Mouse (Mus musculus) neural tube, embryonic 14.5 days (tissue): ENCODE measurements around the gene Akap8. TPM values are rescaled to one million over a fixed set of nuclear protein-coding genes. Genes with fewer than 3 reads are reported as not detected.

Source experiments
- ATAC-seq: fragments of 200-750 bp; cut with Nextera tagmentation; 2 replicates; pipeline ENCODE4 v1.8.0; 2017; ENCODE audit warnings: low read depth, mild to moderate bottlenecking, moderate TSS enrichment, moderate library complexity
- H3K27ac ChIP-seq: fragments of 300-500 bp; sonication (generic); 2 replicates; pipeline ENCODE4 v1.5.1; 2014; ENCODE audit warnings: low read depth, mild to moderate bottlenecking, control low read depth, low read length, moderate library complexity, mixed read lengths
- H3K27me3 ChIP-seq: fragments of 300-500 bp; sonication (generic); 2 replicates; pipeline ENCODE4 v1.6.1; 2014; ENCODE audit warnings: low read length; ENCODE audit not compliant: control insufficient read depth, insufficient read depth
- H3K36me3 ChIP-seq: fragments of 300-500 bp; sonication (generic); 2 replicates; pipeline ENCODE4 v1.6.1; 2014; ENCODE audit warnings: low read length, mixed read lengths; ENCODE audit not compliant: control insufficient read depth, insufficient read depth
- H3K4me1 ChIP-seq: fragments of 300-500 bp; sonication (generic); 2 replicates; pipeline ENCODE4 v1.6.1; 2014; ENCODE audit warnings: low read length; ENCODE audit not compliant: control insufficient read depth, insufficient read depth
- H3K4me2 ChIP-seq: fragments of 300-500 bp; sonication (generic); 2 replicates; pipeline ENCODE4 v1.6.1; 2014; ENCODE audit warnings: mild to moderate bottlenecking, low read depth, low read length, control low read depth
- H3K4me3 ChIP-seq: fragments of 300-500 bp; sonication (generic); 2 replicates; pipeline ENCODE4 v1.5.1; 2014; ENCODE audit warnings: low read depth, low read length, control low read depth, mixed read lengths
- H3K9ac ChIP-seq: fragments of 300-500 bp; sonication (generic); replicated peaks from 2 replicates; pipeline ENCODE4 v1.6.1; 2014; ENCODE audit warnings: low read depth, mild to moderate bottlenecking, control low read depth, low read length, mixed read lengths
- H3K9me3 ChIP-seq: fragments of 300-500 bp; sonication (generic); 2 replicates; pipeline ENCODE4 v1.6.1; 2016; ENCODE audit warnings: low read length; ENCODE audit not compliant: control insufficient read depth
- WGBS: fragments of 180-500 bp; shearing (Covaris S2); extraction: QIAGEN DNeasy Blood & Tissue Kit; methylation state at CpG from one replicate; pipeline ENCODE4 v1.1.7; 2014; 5-methylcytosine and 5-hydroxymethylcytosine counted together
- polyA plus RNA-seq: library from polyadenylated mRNA; unstranded; fragments of >200 nt; fragmentation: Nextera tagmentation; extraction: Ambion mirVana; gene quantifications from 2 replicates; pipeline ENCODE4 v1.2.1, GENCODE M21; 2014

Akap8 gene
- polyA plus RNA-seq, 1 experiment from 2014 or later = 67.0 TPM

- Histone ChIP-seq H3K9ac (no peak overlapping the region), H3K9me3 (no peaks in the 10 kb centered on the region), H3K27ac (no peak overlapping the region), H3K36me3 (peaks cover 65% of the 10 kb centered on the region), H3K4me3 (no peak overlapping the region), H3K4me2 (no peak overlapping the region), H3K4me1 (no peaks in the 10 kb centered on the region), H3K27me3 (no peaks in the 10 kb centered on the region)
- WGBS = 89% methylated on average over 30 of the region's 31 CpGs
- no peak for ATAC-seq
Observed at GRCm38 (mm10) chr17:32333675-32334303, 12.8 kb upstream of the Akap8 start.

GRCm38 (mm10) chr17:32327501-32327900 lies 6.5 kb upstream of the Akap8 start:
- peaks cover 27% of the 10 kb centered on the region for H3K36me3 ChIP-seq
- no peak for ATAC-seq
- no peak overlapping the region for H3K4me3 ChIP-seq
- H3K9ac ChIP-seq = no peak overlapping the region
- H3K27ac ChIP-seq = no peak overlapping the region
- H3K4me2 ChIP-seq = no peak overlapping the region
- H3K9me3 ChIP-seq = no peaks in the 10 kb centered on the region
- H3K4me1 ChIP-seq = no peaks in the 10 kb centered on the region; the same call in 1 of the 2 replicates
- H3K27me3 ChIP-seq = no peaks in the 10 kb centered on the region

GRCm38 (mm10) chr17:32322809-32323208 lies 1.8 kb upstream of the Akap8 start:
- Histone ChIP-seq H3K27ac (no peak overlapping the region), H3K4me3 (no peak overlapping the region), H3K9me3 (no peaks in the 10 kb centered on the region), H3K4me2 (no peak overlapping the region), H3K4me1 (peaks cover 15% of the 10 kb centered on the region), H3K9ac (no peak overlapping the region), H3K36me3 (peaks cover 10% of the 10 kb centered on the region; the same call in 1 of the 2 replicates), H3K27me3 (no peaks in the 10 kb centered on the region)
- no peak for ATAC-seq
- WGBS = 89% methylated on average over 1 of the region's 1 CpGs

GRCm38 (mm10) chr17:32321836-32322235 lies 798 bp upstream of the Akap8 start:
- H3K27ac ChIP-seq = peak overlapping the region; percentile 87
- peaks cover 18% of the 10 kb centered on the region for H3K36me3 ChIP-seq
- peak overlapping the region; percentile 72 for H3K9ac ChIP-seq
- peak overlapping the region; percentile 67 for H3K4me3 ChIP-seq
- 27% methylated on average over 6 of the region's 6 CpGs for WGBS
- no peaks in the 10 kb centered on the region for H3K27me3 ChIP-seq
- H3K4me2 ChIP-seq = peak overlapping the region; percentile 93
- no peaks in the 10 kb centered on the region for H3K9me3 ChIP-seq
- peaks cover 15% of the 10 kb centered on the region for H3K4me1 ChIP-seq
- ATAC-seq = no peak

- H3K27ac ChIP-seq = peak overlapping the region; percentile 87
- peak overlapping the region; percentile 72 for H3K9ac ChIP-seq
- ATAC-seq = peak; percentile 74
- peak overlapping the region; percentile 93 for H3K4me2 ChIP-seq
- no peaks in the 10 kb centered on the region for H3K27me3 ChIP-seq
- H3K36me3 ChIP-seq = peaks cover 23% of the 10 kb centered on the region
- H3K4me1 ChIP-seq = peaks cover 15% of the 10 kb centered on the region
- WGBS = under 1% methylated on average over 23 of the region's 23 CpGs
- H3K4me3 ChIP-seq = peak overlapping the region; percentile 67
- H3K9me3 ChIP-seq = no peaks in the 10 kb centered on the region
Observed at GRCm38 (mm10) chr17:32321390-32321734, 324 bp upstream of the Akap8 start.

GRCm38 (mm10) chr17:32319950-32320349 lies 1.1 kb downstream of the Akap8 start:
- no peaks in the 10 kb centered on the region for H3K27me3 ChIP-seq
- H3K4me1 ChIP-seq = peaks cover 15% of the 10 kb centered on the region
- H3K4me2 ChIP-seq = peak overlapping the region; percentile 93
- peak overlapping the region; percentile 95 for H3K27ac ChIP-seq
- no peaks in the 10 kb centered on the region for H3K9me3 ChIP-seq
- H3K4me3 ChIP-seq = peak overlapping the region; percentile 67
- H3K36me3 ChIP-seq = peaks cover 32% of the 10 kb centered on the region
- WGBS = 0% methylated on average over 7 of the region's 7 CpGs
- no peak for ATAC-seq
- H3K9ac ChIP-seq = peak overlapping the region; percentile 72

GRCm38 (mm10) chr17:32317708-32318107 lies 3.3 kb downstream of the Akap8 start:
- WGBS = 90% methylated on average over 3 of the region's 3 CpGs
- H3K4me1 ChIP-seq = peaks cover 15% of the 10 kb centered on the region
- H3K9me3 ChIP-seq = no peaks in the 10 kb centered on the region
- ATAC-seq = no peak
- H3K27me3 ChIP-seq = no peaks in the 10 kb centered on the region
- H3K27ac ChIP-seq = no peak overlapping the region
- H3K4me2 ChIP-seq = no peak overlapping the region
- H3K4me3 ChIP-seq = no peak overlapping the region
- H3K9ac ChIP-seq = no peak overlapping the region
- H3K36me3 ChIP-seq = peaks cover 49% of the 10 kb centered on the region

GRCm38 (mm10) chr17:32317032-32317431 lies 4.0 kb downstream of the Akap8 start:
- no peak overlapping the region for H3K27ac ChIP-seq
- no peaks in the 10 kb centered on the region for H3K9me3 ChIP-seq
- H3K36me3 ChIP-seq = peaks cover 56% of the 10 kb centered on the region
- H3K4me2 ChIP-seq = no peak overlapping the region
- H3K9ac ChIP-seq = no peak overlapping the region
- ATAC-seq = no peak
- H3K27me3 ChIP-seq = no peaks in the 10 kb centered on the region
- H3K4me1 ChIP-seq = peaks cover 11% of the 10 kb centered on the region
- H3K4me3 ChIP-seq = no peak overlapping the region
- WGBS = 92% methylated on average over 8 of the region's 8 CpGs

- Histone ChIP-seq H3K4me3 (no peak overlapping the region), H3K4me2 (no peak overlapping the region), H3K27me3 (no peaks in the 10 kb centered on the region), H3K4me1 (0 out of 2 replicates have a peak, but pooled peaks cover 8% of the 10 kb centered on the region), H3K27ac (no peak overlapping the region), H3K9me3 (no peaks in the 10 kb centered on the region), H3K9ac (no peak overlapping the region), H3K36me3 (peaks cover 67% of the 10 kb centered on the region)
- WGBS = 98% methylated on average over 5 of the region's 5 CpGs
- ATAC-seq = no peak
Observed at GRCm38 (mm10) chr17:32315560-32315959, 5.5 kb downstream of the Akap8 start.
